Mouse (Mus musculus): ENCODE measurements around the gene Nup210.
"Not testable (repeated sequence)": the region's sequence is repeated elsewhere in the genome, so short reads cannot be mapped to it uniquely, and the experiment has no call there.

The Nup210 gene

GRCm38 (mm10) chr6:91145056-91145455 lies 28.4 kb upstream of the Nup210 start:
- in situ Hi-C loops (cut with MboI; ENCODE audit: low sequenced_read_pairs) = no loop called here

- in situ Hi-C loops (cut with MboI; ENCODE audit: low sequenced_read_pairs) = no loop called here
Observed at GRCm38 (mm10) chr6:91139846-91140245, 23.2 kb upstream of the Nup210 start.

- in situ Hi-C loops (cut with MboI; ENCODE audit: low sequenced_read_pairs) = no loop called here
Observed at GRCm38 (mm10) chr6:91137343-91137956, 20.8 kb upstream of the Nup210 start.

- in situ Hi-C loops (cut with MboI; ENCODE audit: low sequenced_read_pairs) = no loop called here
Observed at GRCm38 (mm10) chr6:91130856-91131255, 14.2 kb upstream of the Nup210 start.

GRCm38 (mm10) chr6:91128996-91129395 lies 12.4 kb upstream of the Nup210 start:
- in situ Hi-C loops (cut with MboI; ENCODE audit: low sequenced_read_pairs) = no loop called here

GRCm38 (mm10) chr6:91125228-91125585 lies 8.6 kb upstream of the Nup210 start:
- in situ Hi-C loops (cut with MboI; ENCODE audit: low sequenced_read_pairs) = no loop called here

GRCm38 (mm10) chr6:91124286-91125227 lies 7.9 kb upstream of the Nup210 start:
- in situ Hi-C loops (cut with MboI; ENCODE audit: low sequenced_read_pairs) = no loop called here

- in situ Hi-C loops (cut with MboI; ENCODE audit: low sequenced_read_pairs) = no loop called here
Observed at GRCm38 (mm10) chr6:91123453-91123852, 6.8 kb upstream of the Nup210 start.

GRCm38 (mm10) chr6:91121089-91121488 lies 4.5 kb upstream of the Nup210 start:
- in situ Hi-C loops (cut with MboI; ENCODE audit: low sequenced_read_pairs) = not testable (repeated sequence)

- in situ Hi-C loops (cut with MboI; ENCODE audit: low sequenced_read_pairs) = no loop called here
Observed at GRCm38 (mm10) chr6:91120206-91120605, 3.6 kb upstream of the Nup210 start.

- in situ Hi-C loops (cut with MboI; ENCODE audit: low sequenced_read_pairs) = no loop called here
Observed at GRCm38 (mm10) chr6:91118526-91118925, 1.9 kb upstream of the Nup210 start.

- in situ Hi-C loops (cut with MboI; ENCODE audit: low sequenced_read_pairs) = no loop called here
Observed at GRCm38 (mm10) chr6:91117149-91117548, 520 bp upstream of the Nup210 start.

- in situ Hi-C loops (cut with MboI; ENCODE audit: low sequenced_read_pairs) = no loop called here
Observed at GRCm38 (mm10) chr6:91115863-91116243, 776 bp downstream of the Nup210 start.

- in situ Hi-C loops (cut with MboI; ENCODE audit: low sequenced_read_pairs) = no loop called here
Observed at GRCm38 (mm10) chr6:91115158-91115557, 1.5 kb downstream of the Nup210 start.

- in situ Hi-C loops (cut with MboI; ENCODE audit: low sequenced_read_pairs) = no loop called here
Observed at GRCm38 (mm10) chr6:91114716-91115115, 1.9 kb downstream of the Nup210 start.

- in situ Hi-C loops (cut with MboI; ENCODE audit: low sequenced_read_pairs) = no loop called here
Observed at GRCm38 (mm10) chr6:91111954-91112252, 4.7 kb downstream of the Nup210 start.

GRCm38 (mm10) chr6:91111141-91111953 lies 5.3 kb downstream of the Nup210 start:
- in situ Hi-C loops (cut with MboI; ENCODE audit: low sequenced_read_pairs) = no loop called here

GRCm38 (mm10) chr6:91110323-91111020 lies 6.2 kb downstream of the Nup210 start:
- in situ Hi-C loops (cut with MboI; ENCODE audit: low sequenced_read_pairs) = no loop called here

GRCm38 (mm10) chr6:91109489-91109888 lies 7.1 kb downstream of the Nup210 start:
- in situ Hi-C loops (cut with MboI; ENCODE audit: low sequenced_read_pairs) = no loop called here

- in situ Hi-C loops (cut with MboI; ENCODE audit: low sequenced_read_pairs) = no loop called here
Observed at GRCm38 (mm10) chr6:91108917-91109450, 7.6 kb downstream of the Nup210 start.
